Mouse (Mus musculus) left cerebral cortex, adult 2 months (tissue): Measurements from ENCODE around the gene Tap1. TPM values are rescaled to one million over a fixed set of nuclear protein-coding genes. Genes with fewer than 3 reads are reported as not detected.
"Not testable (repeated sequence)": the region's sequence is repeated elsewhere in the genome, so short reads cannot be mapped to it uniquely, and the experiment has no call there.

Experiments used
- DNase-seq, 2 experiments: peaks; one replicate each; pipeline ENCODE4 v3.0.0; 2021 to 2022; ENCODE audit warnings: low spot score in 2 of 2, mixed read lengths in 1 of 2; ENCODE audit errors: extremely low spot score in 1 of 2
- H3K27ac ChIP-seq: fragments of 200-600 bp; 2 replicates; pipeline ENCODE4 v1.8.1; 2022
- H3K4me3 ChIP-seq: fragments of 200-600 bp; 2 replicates; pipeline ENCODE4 v1.8.1; 2022
- CTCF ChIP-seq: fragments of 200-600 bp; IDR thresholded peaks from 2 replicates; pipeline ENCODE4 v1.8.1; 2022; ENCODE audit warnings: antibody characterized with exemption, mild to moderate bottlenecking, moderate library complexity
- intact Hi-C: fragments of 180-260 bp; cut with DNase I; formaldehyde crosslinking; loops from one replicate; pipeline ENCODE4 v1.15.1; 2025
- total RNA-seq, 2 experiments: library from RNA; stranded (reverse); gene quantifications; 2 replicates each; pipeline ENCODE4 v1.2.3; 2021

The Tap1 gene
- total RNA-seq, 2 experiments from 2014 or later = 2.1 to 3.4 TPM

DNA sequence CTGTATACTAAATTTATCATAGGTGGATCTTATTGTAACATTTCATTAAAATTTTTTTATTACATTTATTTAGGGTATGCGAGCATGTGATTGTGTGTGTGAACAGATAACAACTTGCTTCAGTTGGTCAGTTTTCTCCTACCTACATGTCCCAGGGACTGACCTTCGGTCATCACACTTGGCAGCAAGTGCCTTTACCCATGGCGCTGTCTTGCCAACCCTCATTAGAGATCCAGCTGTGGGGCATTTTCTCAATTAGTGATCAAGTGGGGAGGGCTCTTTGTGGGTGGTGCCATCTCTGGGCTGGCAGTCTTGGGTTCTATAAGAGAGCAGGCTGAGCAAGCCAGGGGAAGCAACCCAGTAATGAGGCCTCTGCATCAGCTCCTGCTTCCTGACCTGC is 37.5 kb downstream of the Tap1 start:
- intact Hi-C loops = no loop called here
- TF ChIP-seq CTCF = no peak
- DNase-seq = no peak
- H3K27ac ChIP-seq = no peak overlapping the region
- H3K4me3 ChIP-seq = no peak overlapping the region

DNA sequence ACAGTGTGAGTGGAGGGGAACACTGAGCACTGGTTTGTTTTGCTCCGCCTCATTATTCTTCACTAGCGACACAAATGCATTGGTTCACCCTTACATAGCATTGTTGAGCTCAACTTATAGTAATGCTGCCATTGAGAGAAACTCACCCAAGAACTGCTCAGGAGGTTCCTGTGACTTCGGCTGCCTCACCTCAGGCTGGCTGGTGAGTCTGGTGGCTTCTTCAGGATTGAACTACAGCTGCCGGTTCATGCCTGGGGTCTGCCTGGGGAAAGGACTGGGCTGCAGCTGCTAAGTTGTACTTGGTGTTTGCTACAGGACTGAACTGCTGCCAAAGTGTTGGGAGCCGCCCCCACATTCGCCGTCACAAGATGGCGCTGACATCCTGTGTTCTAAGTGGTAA is 38.1 kb downstream of the Tap1 start:
- Histone ChIP-seq H3K4me3 (no peak overlapping the region), H3K27ac (no peak overlapping the region)
- intact Hi-C loops = no loop called here
- no peak for TF ChIP-seq CTCF
- DNase-seq = no peak

DNA sequence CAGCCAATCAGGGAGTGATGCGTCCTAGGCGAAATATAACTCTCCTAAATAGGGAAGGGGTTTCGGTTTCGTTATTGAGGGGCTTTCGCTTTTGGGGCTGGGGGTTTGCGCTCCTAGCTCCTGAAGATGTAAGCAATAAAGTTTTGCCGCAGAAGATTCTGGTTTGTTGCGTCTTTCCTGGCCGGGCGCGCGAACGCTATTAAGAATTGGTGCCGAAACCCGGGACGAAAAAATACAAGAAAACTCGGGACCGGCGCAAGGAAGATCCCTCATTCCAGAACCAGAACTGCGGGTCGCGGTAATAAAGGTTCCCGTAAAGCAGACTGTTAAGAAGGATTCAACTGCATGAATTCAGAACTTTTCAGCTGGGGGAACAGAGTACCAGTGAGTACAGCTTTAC is 38.6 kb downstream of the Tap1 start:
- DNase-seq, intact Hi-C loops, H3K27ac ChIP-seq, H3K4me3 ChIP-seq: not testable (repeated sequence)

DNA sequence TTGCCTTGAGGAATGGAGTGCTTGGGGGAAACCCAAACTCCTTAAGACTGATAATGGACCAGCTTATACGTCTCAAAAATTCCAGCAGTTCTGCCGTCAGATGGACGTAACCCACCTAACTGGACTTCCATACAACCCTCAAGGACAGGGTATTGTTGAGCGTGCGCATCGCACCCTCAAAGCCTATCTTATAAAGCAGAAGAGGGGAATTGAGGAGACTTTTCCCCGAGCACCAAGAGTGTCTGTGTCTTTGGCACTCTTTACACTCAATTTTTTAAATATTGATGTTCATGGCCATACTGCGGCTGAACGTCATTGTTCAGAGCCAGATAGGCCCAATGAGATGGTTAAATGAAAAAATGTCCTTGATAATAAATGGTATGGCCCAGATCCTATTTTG is 43.6 kb downstream of the Tap1 start:
- H3K27ac ChIP-seq, H3K4me3 ChIP-seq, intact Hi-C loops, DNase-seq: not testable (repeated sequence)

DNA sequence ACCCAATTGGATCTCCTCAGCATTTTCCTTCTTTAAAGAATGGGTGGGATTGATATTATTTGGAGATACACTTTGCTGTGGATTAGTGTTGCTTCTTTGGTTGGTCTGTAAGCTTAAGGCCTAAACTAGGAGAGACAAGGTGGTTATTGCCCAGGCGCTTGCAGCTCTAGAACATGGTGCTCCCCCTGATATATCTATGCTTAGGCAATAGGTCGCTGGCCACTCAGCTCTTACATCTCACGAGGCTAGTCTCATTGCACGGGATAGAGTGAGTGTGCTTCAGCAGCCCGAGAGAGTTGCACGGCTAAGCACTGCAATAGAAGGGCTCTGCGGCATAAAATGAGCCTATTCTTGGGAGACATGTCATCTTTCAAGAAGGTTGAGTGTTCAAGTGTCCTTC is 44.7 kb downstream of the Tap1 start:
- H3K4me3 ChIP-seq, DNase-seq, intact Hi-C loops, H3K27ac ChIP-seq: not testable (repeated sequence)

DNA sequence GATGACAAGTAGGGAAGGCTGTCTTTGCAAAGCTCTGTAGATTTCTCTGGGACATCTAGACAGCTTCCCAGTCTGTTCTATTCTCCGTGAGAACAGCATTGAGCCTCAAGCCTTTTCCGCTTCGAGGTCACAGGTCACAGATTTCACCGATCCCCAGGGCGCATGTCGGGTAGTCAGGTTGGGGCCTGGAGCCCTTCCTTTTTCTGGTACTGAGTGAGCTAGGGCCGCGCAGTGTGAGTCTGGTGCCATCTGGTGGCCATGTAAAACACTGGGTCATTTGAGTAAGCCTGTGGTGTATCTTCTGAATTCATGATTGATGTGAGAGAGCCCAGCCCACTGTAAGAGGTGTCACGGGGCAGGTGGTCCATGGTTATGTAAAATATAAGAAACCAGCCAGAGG is 47.6 kb downstream of the Tap1 start:
- no peak overlapping the region for H3K4me3 ChIP-seq

DNA sequence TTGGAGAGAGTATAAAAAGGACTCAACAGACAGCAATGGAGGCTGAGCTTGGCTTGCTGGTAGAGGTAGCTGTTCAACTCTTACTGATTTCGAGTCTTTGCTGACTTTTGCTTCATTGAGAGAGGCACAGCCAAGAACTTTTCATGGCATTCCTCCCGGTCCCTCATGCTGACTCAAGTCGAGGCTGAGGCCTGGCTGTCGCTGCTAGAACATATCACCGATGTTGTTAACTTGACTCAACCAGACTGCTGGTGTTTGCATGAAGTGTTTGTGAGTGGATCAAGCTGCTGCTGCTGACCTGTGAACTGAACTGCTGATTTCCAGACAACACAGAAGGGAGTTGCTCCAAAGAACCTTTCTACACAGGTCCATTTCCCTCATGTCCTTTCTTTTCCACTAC is 49.3 kb downstream of the Tap1 start:
- H3K4me3 ChIP-seq = no peak overlapping the region
- DNase-seq = no peak
- TF ChIP-seq CTCF = no peak
- intact Hi-C loops = loop anchor here (5.0 kb wide), 1 partner anchor 159 kb away; no protein-coding TSS in a partner anchor
- no peak overlapping the region for H3K27ac ChIP-seq

More for the DNA sequence above, 47.6 kb downstream of the Tap1 start:
- peak; percentile 91 for TF ChIP-seq CTCF
- no peak overlapping the region for H3K27ac ChIP-seq
- peak; percentile 68 for DNase-seq
- intact Hi-C loops = loop anchor here (2.0 to 5.0 kb wide), 2 partner anchors 64 to 158 kb away; no protein-coding TSS in a partner anchor

DNA sequence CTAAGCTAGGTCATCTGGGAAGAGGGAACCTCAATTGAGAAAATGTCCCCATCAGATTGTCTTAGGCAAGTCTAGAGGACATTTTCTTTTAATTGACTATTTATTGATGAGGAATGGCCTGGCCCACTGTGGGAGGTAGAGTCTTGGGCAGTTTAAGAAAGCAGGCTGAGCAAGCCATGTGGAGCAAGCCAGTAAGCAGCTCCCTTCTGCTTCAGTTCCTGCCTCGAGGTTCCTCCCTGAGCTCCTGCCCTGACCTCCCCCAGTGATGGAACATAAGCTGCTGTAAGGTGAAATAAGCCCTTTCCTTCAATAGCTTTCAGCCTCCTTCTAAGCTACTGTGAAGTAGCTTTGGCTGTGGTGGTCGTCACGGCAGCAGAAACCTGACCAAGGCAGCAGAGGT is 50.4 kb downstream of the Tap1 start:
- intact Hi-C loops = loop anchor here (5.0 kb wide), 1 partner anchor 160 kb away; no protein-coding TSS in a partner anchor

DNA sequence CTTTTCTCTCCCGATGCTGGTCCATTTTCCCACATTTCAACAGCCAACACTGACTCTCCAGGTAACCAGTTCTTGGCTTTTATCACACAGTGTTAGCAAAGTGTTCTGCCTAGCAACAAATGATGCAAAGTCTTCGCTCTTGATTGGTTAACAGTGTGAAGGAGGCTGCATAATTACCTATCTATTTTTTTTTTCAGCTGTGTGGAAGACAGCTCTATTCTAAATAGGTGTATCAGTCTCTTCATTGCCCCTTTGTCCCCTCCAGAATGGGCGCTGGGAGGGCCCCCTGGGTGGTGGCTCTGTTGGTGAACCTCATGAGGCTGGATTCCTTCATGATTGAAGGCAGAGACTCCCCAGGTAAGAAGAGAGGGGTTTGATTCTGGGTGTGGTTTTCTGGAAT is 51.4 kb downstream of the Tap1 start, which contains the start of gene H2-Ob:
Gene H2-Ob (plus strand): TSS at position 198 of the 400 bp plus-strand sequence.
- peak in 1 of 2 experiments; percentile 37 for DNase-seq
- intact Hi-C loops = loop anchor here (5.0 kb wide), 1 partner anchor 161 kb away; no protein-coding TSS in a partner anchor
- TF ChIP-seq CTCF = no peak
- Histone ChIP-seq H3K4me3 (no peak within 1 kb of the TSS), H3K27ac (no peak within 1 kb of the TSS)

More for the DNA sequence above, 50.4 kb downstream of the Tap1 start:
- no peak for DNase-seq
- Histone ChIP-seq H3K4me3 (no peak overlapping the region), H3K27ac (no peak overlapping the region)
- TF ChIP-seq CTCF = no peak

DNA sequence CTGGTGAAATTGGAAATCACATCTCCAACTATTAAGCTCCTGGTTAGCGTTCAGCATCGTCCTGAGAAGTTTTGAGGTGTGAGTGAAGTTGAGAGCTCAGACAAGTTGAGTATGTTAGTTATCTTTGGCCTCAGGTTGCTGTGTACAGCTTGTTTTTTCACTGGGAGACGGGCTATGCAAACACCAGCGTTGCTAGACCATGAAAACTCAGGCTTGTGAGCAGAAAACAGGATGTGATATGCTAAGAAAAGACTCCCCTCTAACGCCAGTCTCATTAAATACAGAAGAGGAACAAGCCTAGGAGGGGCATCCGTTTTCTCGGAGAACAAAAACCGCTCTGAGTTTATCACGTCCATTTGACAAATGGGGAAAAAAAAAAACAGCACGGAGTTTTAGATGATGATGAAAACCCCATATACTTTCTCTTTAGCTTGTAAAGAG is 52.3 kb downstream of the Tap1 start:
- DNase-seq = no peak
- intact Hi-C loops = loop anchor here (5.0 to 10.0 kb wide), 2 partner anchors 162 to 325 kb away; partner anchors contain the start of gene Notch4
- Histone ChIP-seq H3K27ac (no peak overlapping the region), H3K4me3 (no peak overlapping the region)
- TF ChIP-seq CTCF = no peak

DNA sequence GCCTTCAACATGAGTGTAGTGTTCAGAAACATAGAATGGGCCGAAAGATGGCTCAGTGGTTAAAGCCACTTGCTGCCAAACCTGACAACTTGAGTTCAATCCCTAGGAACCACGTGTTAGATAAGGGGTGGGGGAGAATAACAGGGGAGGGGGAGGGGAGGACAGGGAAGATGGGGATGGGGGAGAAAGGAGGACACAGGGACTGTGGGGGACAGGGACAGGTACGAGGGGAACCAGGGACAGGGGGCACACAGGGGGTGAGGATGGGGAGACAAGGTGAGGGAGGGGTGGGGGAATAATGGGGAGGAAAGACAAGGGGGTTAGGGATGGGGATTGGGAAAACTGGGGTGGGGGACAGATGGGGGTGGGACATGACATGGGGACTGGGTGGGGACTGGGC is 53.0 kb downstream of the Tap1 start:
- TF ChIP-seq CTCF = no peak

DNA sequence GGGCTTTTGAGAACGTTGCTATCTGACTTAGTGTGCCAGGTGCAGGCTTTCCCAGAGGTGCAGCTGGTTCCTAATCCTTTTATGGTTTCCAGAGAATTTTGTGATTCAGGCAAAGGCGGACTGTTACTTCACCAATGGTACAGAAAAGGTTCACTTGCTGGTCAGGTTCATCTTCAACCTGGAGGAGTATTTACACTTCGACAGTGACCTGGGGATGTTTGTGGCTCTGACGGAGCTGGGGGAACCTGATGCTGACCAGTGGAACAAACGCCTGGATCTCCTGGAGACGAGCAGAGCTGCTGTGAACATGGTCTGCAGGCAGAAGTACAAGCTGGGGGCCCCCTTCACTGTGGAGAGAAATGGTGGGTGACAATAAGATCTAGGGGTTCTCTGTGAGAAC is 53.6 kb downstream of the Tap1 start:
- TF ChIP-seq CTCF = no peak
- Histone ChIP-seq H3K27ac (no peak overlapping the region), H3K4me3 (no peak overlapping the region)
- intact Hi-C loops = loop anchor here (10.0 kb wide), 1 partner anchor 324 kb away; the partner anchor contains the start of gene Notch4
- no peak for DNase-seq

More for the DNA sequence above, 53.0 kb downstream of the Tap1 start:
- intact Hi-C loops = loop anchor here (10.0 kb wide), 1 partner anchor 324 kb away; the partner anchor contains the start of gene Notch4
- H3K27ac ChIP-seq = no peak overlapping the region
- H3K4me3 ChIP-seq = no peak overlapping the region
- no peak for DNase-seq

DNA sequence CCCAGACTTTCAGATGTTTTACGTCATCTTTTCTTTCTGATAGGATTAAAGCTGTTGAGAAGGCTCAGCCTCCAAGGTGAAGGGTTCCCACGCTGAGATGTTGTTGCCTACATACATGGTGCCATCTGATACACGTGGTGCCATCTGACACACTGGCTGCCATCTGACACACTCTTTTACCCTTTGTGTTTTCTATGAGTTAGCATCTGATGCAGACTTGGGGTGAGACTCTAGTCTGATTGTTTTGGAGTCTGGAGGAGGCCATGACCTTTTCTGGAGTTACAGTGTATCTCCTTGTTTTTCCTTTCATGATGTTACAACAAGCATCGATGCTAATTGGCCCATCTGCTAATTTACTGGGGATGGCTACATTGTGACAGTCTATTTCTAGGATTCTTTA is 57.3 kb downstream of the Tap1 start:
- intact Hi-C loops = loop anchor here (10.0 kb wide), 1 partner anchor 320 kb away; the partner anchor contains the start of gene Notch4

More for the DNA sequence above, 57.3 kb downstream of the Tap1 start:
- Histone ChIP-seq H3K27ac (no peak overlapping the region), H3K4me3 (no peak overlapping the region)
- no peak for TF ChIP-seq CTCF
- no peak for DNase-seq

Other genes with a start within 250 kb of the Tap1 start
- 10 to 100 TPM; 93.0 to 97.6 TPM for gene Pfdn6, start 247.2 kb upstream of the Tap1 start, total RNA-seq
- 10 to 100 TPM; 14.7 to 18.4 TPM for gene Wdr46, start 246.9 kb upstream of the Tap1 start, total RNA-seq
- 1 to 10 TPM; 6.3 to 6.5 TPM for gene B3galt4, start 236.1 kb upstream of the Tap1 start, total RNA-seq
- gene Vps52, start 231.7 kb upstream of the Tap1 start, total RNA-seq = 10 to 100 TPM; 74.6 to 82.7 TPM
- 100 to 1,000 TPM; 311 to 327 TPM for gene Rps18, start 231.6 kb upstream of the Tap1 start, total RNA-seq
- 10 to 100 TPM; 19.7 to 23.5 TPM for gene H2-K1, start 187.2 kb upstream of the Tap1 start, total RNA-seq
- gene Ring1, start 162.9 kb upstream of the Tap1 start, total RNA-seq = 10 to 100 TPM; 34.8 to 44.9 TPM
- 10 to 100 TPM; 34.4 to 41.2 TPM for gene H2-Ke6, start 159.5 kb upstream of the Tap1 start, total RNA-seq
- gene Slc39a7, start 155.9 kb upstream of the Tap1 start, total RNA-seq = 100 to 1,000 TPM in 1 of 2 experiments, 10 to 100 TPM in 1; 98.6 to 104 TPM
- 10 to 100 TPM; 84.7 to 86.2 TPM for gene Rxrb, start 155.7 kb upstream of the Tap1 start, total RNA-seq
- 10 to 100 TPM; 11.3 to 15.2 TPM for gene Col11a2, start 148.1 kb upstream of the Tap1 start, total RNA-seq
- gene H2-Oa, start 95.2 kb upstream of the Tap1 start, total RNA-seq = under 1 TPM in 1 of 2 experiments, not detected in 1; 0.47 TPM
- gene H2-DMa, start 68.0 kb upstream of the Tap1 start, total RNA-seq = 10 to 100 TPM; 23.3 to 28.2 TPM
- 100 to 1,000 TPM; 177 to 179 TPM for gene Brd2, start 64.9 kb upstream of the Tap1 start, total RNA-seq
- gene H2-DMb2, start 44.2 kb upstream of the Tap1 start, total RNA-seq = under 1 TPM; 0.56 to 0.59 TPM
- 1 to 10 TPM; 1.1 to 1.7 TPM for gene H2-DMb1, start 34.5 kb upstream of the Tap1 start, total RNA-seq
- 1 to 10 TPM; 1.1 to 2.0 TPM for gene Psmb9, start 211 bp downstream of the Tap1 start, total RNA-seq
- gene Psmb8, start 10.2 kb downstream of the Tap1 start, total RNA-seq = 1 to 10 TPM; 2.0 to 3.2 TPM
- 1 to 10 TPM; 7.0 to 7.8 TPM for gene Tap2, start 16.0 kb downstream of the Tap1 start, total RNA-seq
- gene H2-Ob, start 51.4 kb downstream of the Tap1 start, total RNA-seq = under 1 TPM; 0.16 to 0.18 TPM
- 1 to 10 TPM; 1.3 to 3.1 TPM for gene H2-Ab1, start 70.1 kb downstream of the Tap1 start, total RNA-seq
- gene H2-Aa, start 100.3 kb downstream of the Tap1 start, total RNA-seq = 1 to 10 TPM; 1.0 to 3.1 TPM
- 1 to 10 TPM; 1.1 to 2.1 TPM for gene H2-Eb1, start 118.3 kb downstream of the Tap1 start, total RNA-seq
- not detected for gene H2-Eb2, start 138.1 kb downstream of the Tap1 start, total RNA-seq
- under 1 TPM; 0.65 to 0.68 TPM for gene Btnl2, start 167.3 kb downstream of the Tap1 start, total RNA-seq
- not detected for gene Btnl1, start 189.6 kb downstream of the Tap1 start, total RNA-seq
- gene BC051142, start 211.3 kb downstream of the Tap1 start, total RNA-seq = 1 to 10 TPM; 2.5 to 4.4 TPM